Mouse (Mus musculus) stomach, postnatal 0 days (tissue): ENCODE measurements around the gene Yipf7.

ENCODE experiments used
- CTCF ChIP-seq: IDR thresholded peaks from 2 replicates; pipeline ENCODE4 v1.5.1; 2016; ENCODE audit warnings: antibody characterized with exemption, low read depth, mild to moderate bottlenecking, moderate library complexity
- EP300 ChIP-seq: optimal IDR thresholded peaks from 2 replicates; pipeline ENCODE3; 2016; ENCODE audit warnings: antibody characterized with exemption

DNA sequence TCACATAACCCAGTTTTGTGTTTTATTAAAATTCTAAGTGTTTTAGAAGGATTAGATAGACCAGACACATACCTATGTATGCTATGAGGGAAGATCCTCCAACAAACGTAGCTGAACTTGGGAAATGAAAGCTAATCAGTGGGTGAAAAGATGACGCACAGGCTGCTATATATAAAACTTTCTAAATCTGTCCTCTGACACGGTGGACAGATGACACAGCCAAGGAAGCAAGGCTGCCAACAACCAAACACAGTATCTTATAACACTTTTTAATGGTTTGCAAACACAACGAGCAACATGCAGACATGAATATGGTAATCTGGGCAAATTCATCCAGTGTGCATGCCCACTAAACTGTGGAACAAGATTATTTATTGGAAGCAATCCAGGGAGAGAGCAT lies at the start of gene Yipf7:
- TF ChIP-seq EP300 (no peak), CTCF (no peak)
